In genomic region chr8:22193432-22194010, GRCm38 (mm10) we compare ENCODE assay signal across 8 mouse cellular contexts. TPM values are rescaled to one million over a fixed set of nuclear protein-coding genes. Genes with fewer than 3 reads are reported as not detected.
DNase-seq lines count a peak whose midpoint lies in the region; ATAC-seq and TF ChIP-seq lines count a peak whose summit lies in the region.

No protein-coding gene starts in this region.

- H3K27ac ChIP-seq in heart, embryonic 12.5 days (ENCODE audit: poor library complexity, severe bottlenecking) = peak overlapping the region; percentile 96
- H3K27ac ChIP-seq in forebrain, embryonic 11.5 days (ENCODE audit: low read depth, low read length) = peak overlapping the region; percentile 87; the same call in 1 of the 2 replicates
- H3K27ac ChIP-seq in limb, embryonic 14.5 days (replicated peaks; ENCODE audit: low read depth, low read length) = peak overlapping the region; percentile 99
- peak overlapping the region; percentile 96 for H3K27ac ChIP-seq in midbrain, embryonic 16.5 days (ENCODE audit: low read length)

- no peak for TF ChIP-seq CTCF in G1E (IDR thresholded peaks at IDR 0.05; ENCODE audit: low read depth, low read length)

- peak overlapping the region; percentile 71 for H3K4me2 ChIP-seq in heart, embryonic 12.5 days
- peak overlapping the region; percentile 82 for H3K4me2 ChIP-seq in forebrain, embryonic 11.5 days (ENCODE audit: low read depth, low read length, severe bottlenecking)
- peak overlapping the region; percentile 56 for H3K4me2 ChIP-seq in limb, embryonic 14.5 days (replicated peaks; ENCODE audit: low read depth, low read length, severe bottlenecking)
- H3K4me2 ChIP-seq in midbrain, embryonic 16.5 days (ENCODE audit: low read length) = peak overlapping the region; percentile 58

- WGBS in heart, embryonic 12.5 days = 13% methylated on average over 12 of the region's 12 CpGs
- WGBS in forebrain, embryonic 11.5 days = 17% methylated on average over 12 of the region's 12 CpGs
- WGBS in limb, embryonic 14.5 days = 13% methylated on average over 12 of the region's 12 CpGs
- 13% methylated on average over 12 of the region's 12 CpGs for WGBS in midbrain, embryonic 16.5 days

- intact Hi-C loops in left cerebral cortex, postnatal 4 days (cut with DNase I) = loop anchor here (5.0 to 10.0 kb wide), 2 partner anchors 181 to 209 kb away; no protein-coding TSS in a partner anchor

- H3K36me3 ChIP-seq in heart, embryonic 12.5 days = peaks cover 4% of the 10 kb centered on the region
- H3K36me3 ChIP-seq in G1E (replicated peaks) = peaks cover 21% of the 10 kb centered on the region
- H3K36me3 ChIP-seq in forebrain, embryonic 11.5 days (ENCODE audit: control insufficient read depth, insufficient read depth, low read length) = no peaks in the 10 kb centered on the region
- H3K36me3 ChIP-seq in limb, embryonic 14.5 days (ENCODE audit: control insufficient read depth, insufficient read depth, low read length) = no peaks in the 10 kb centered on the region
- no peaks in the 10 kb centered on the region for H3K36me3 ChIP-seq in midbrain, embryonic 16.5 days (ENCODE audit: control insufficient read depth, insufficient read depth, low read length)

- H3K4me1 ChIP-seq in heart, embryonic 12.5 days (replicated peaks) = peaks cover 8% of the 10 kb centered on the region; the same call in 1 of the 2 replicates
- H3K4me1 ChIP-seq in G1E (ENCODE audit: insufficient read depth, low read depth, low read length) = peaks cover 26% of the 10 kb centered on the region
- H3K4me1 ChIP-seq in forebrain, embryonic 11.5 days (replicated peaks; ENCODE audit: control insufficient read depth, insufficient read depth, low read length) = no peaks in the 10 kb centered on the region
- H3K4me1 ChIP-seq in limb, embryonic 14.5 days (ENCODE audit: control insufficient read depth, insufficient read depth, low read length) = peaks cover 11% of the 10 kb centered on the region
- H3K4me1 ChIP-seq in midbrain, embryonic 16.5 days (ENCODE audit: control insufficient read depth, insufficient read depth, low read length) = peaks cover 16% of the 10 kb centered on the region

- H3K4me3 ChIP-seq in heart, embryonic 12.5 days = peak overlapping the region; percentile 75
- peak overlapping the region; percentile 89 for H3K4me3 ChIP-seq in G1E (ENCODE audit: low read depth, low read length)
- peak overlapping the region; percentile 59 for H3K4me3 ChIP-seq in forebrain, embryonic 11.5 days (ENCODE audit: low read depth, low read length)
- H3K4me3 ChIP-seq in limb, embryonic 14.5 days (replicated peaks; ENCODE audit: low read length) = peak overlapping the region; percentile 82
- H3K4me3 ChIP-seq in midbrain, embryonic 16.5 days (ENCODE audit: low read depth, low read length) = peak overlapping the region; percentile 90

- H3K9ac ChIP-seq in heart, embryonic 12.5 days = peak overlapping the region; percentile 95
- peak overlapping the region; percentile 90 for H3K9ac ChIP-seq in forebrain, embryonic 11.5 days (ENCODE audit: low read length)
- peak overlapping the region; percentile 96 for H3K9ac ChIP-seq in limb, embryonic 14.5 days (ENCODE audit: low read depth, low read length, severe bottlenecking)
- H3K9ac ChIP-seq in midbrain, embryonic 16.5 days (ENCODE audit: low read depth, low read length) = peak overlapping the region; percentile 94

- no peak for ATAC-seq in heart, embryonic 12.5 days (ENCODE audit: insufficient number of reproducible peaks, low FRiP score)
- ATAC-seq in G1E (ENCODE audit: extremely low read depth, insufficient number of reproducible peaks, low FRiP score, poor library complexity, severe bottlenecking) = no peak
- no peak for ATAC-seq in forebrain, embryonic 11.5 days (replicated peaks; ENCODE audit: low FRiP score)
- peak; percentile 24; the same call in 1 of the 2 replicates for ATAC-seq in limb, embryonic 14.5 days (ENCODE audit: low FRiP score, low read depth)
- peak; percentile 46 for ATAC-seq in midbrain, embryonic 16.5 days

- H3K27me3 ChIP-seq in heart, embryonic 12.5 days (replicated peaks) = no peaks in the 10 kb centered on the region
- no peaks in the 10 kb centered on the region for H3K27me3 ChIP-seq in G1E (ENCODE audit: insufficient read depth, low read length)
- no peaks in the 10 kb centered on the region for H3K27me3 ChIP-seq in forebrain, embryonic 11.5 days (ENCODE audit: control insufficient read depth, insufficient read depth, low read length)
- H3K27me3 ChIP-seq in limb, embryonic 14.5 days (ENCODE audit: control insufficient read depth, insufficient read depth, low read length) = no peaks in the 10 kb centered on the region
- no peaks in the 10 kb centered on the region for H3K27me3 ChIP-seq in midbrain, embryonic 16.5 days (ENCODE audit: control insufficient read depth, insufficient read depth, low read depth, low read length)

- no peaks in the 10 kb centered on the region for H3K9me3 ChIP-seq in heart, embryonic 12.5 days (replicated peaks)
- H3K9me3 ChIP-seq in G1E (replicated peaks) = no peaks in the 10 kb centered on the region
- H3K9me3 ChIP-seq in forebrain, embryonic 11.5 days (ENCODE audit: control insufficient read depth, low read length) = no peaks in the 10 kb centered on the region
- H3K9me3 ChIP-seq in limb, embryonic 14.5 days (ENCODE audit: control insufficient read depth, low read length) = no peaks in the 10 kb centered on the region
- H3K9me3 ChIP-seq in midbrain, embryonic 16.5 days (replicated peaks; ENCODE audit: control insufficient read depth, low read length, poor library complexity, severe bottlenecking) = no peaks in the 10 kb centered on the region

- DNase-seq in heart, adult 8-10 months (ENCODE audit: low spot score) = no peak
- peak; percentile 18 for DNase-seq in G1E (ENCODE audit: low spot score)
- no peak for DNase-seq in forebrain, embryonic 11.5 days (ENCODE audit: low spot score)
- peak; percentile 48 for DNase-seq in limb, embryonic 14.5 days (ENCODE audit: low spot score)
- DNase-seq in spleen, postnatal 10 days (ENCODE audit: low spot score in 2 of 2) = no peak
- DNase-seq in left cerebral cortex, postnatal 4 days = no peak

- TF ChIP-seq POLR2A in limb, embryonic 14.5 days (IDR thresholded peaks at IDR 0.05; ENCODE audit: borderline replicate concordance, extremely low read depth, insufficient read depth, insufficient read length) = no peak

RNA-seq across cellular contexts. Expression of gene Vps36, which starts 0.9 kb away (rescaled TPM):
- 23.8 and 24.2 TPM in 2 replicates for polyA plus RNA-seq in heart, embryonic 12.5 days (2016; fragmentation: Nextera tagmentation; extraction: Ambion mirVana)
- 10 to 100 TPM; 20.1 to 22.2 (median 21.0) TPM for total RNA-seq in heart, adult 8-10 months (2022)
- total RNA-seq in G1E (2014; fragmentation: Nextera tagmentation) (41.1 and 55.0 TPM in 2 replicates), G1E (2017) (43.2 and 43.3 TPM in 2 replicates)
- 7.8 and 9.7 TPM in 2 replicates for polyA plus RNA-seq in G1E (2012)
- 45.5 and 45.9 TPM in 2 replicates for polyA plus RNA-seq in forebrain, embryonic 11.5 days (2014; fragmentation: Nextera tagmentation; extraction: Ambion mirVana)
- 18.1 and 21.6 TPM in 2 replicates for polyA plus RNA-seq in limb, embryonic 14.5 days (2012; rRNA removed)
- polyA plus RNA-seq in limb, embryonic 14.5 days (2014; fragmentation: Nextera tagmentation; extraction: Ambion mirVana) = 32.5 and 33.3 TPM in 2 replicates
- 41.6 and 44.2 TPM in 2 replicates for polyA plus RNA-seq in midbrain, embryonic 16.5 days (2015; fragmentation: Nextera tagmentation; extraction: Ambion mirVana)
- 10 to 100 TPM; 46.1 to 48.4 TPM for total RNA-seq in left cerebral cortex, postnatal 4 days (2021)

RNA-seq across cellular contexts. Expression of gene Ckap2, which starts 7.9 kb away (rescaled TPM):
- polyA plus RNA-seq in heart, embryonic 12.5 days (2016; fragmentation: Nextera tagmentation; extraction: Ambion mirVana) = 33.0 and 35.9 TPM in 2 replicates
- 1 to 10 TPM in 1 of 4 experiments, under 1 TPM in 3; 0.19 to 1.6 (median 0.38) TPM for total RNA-seq in heart, adult 8-10 months (2022)
- total RNA-seq in G1E (2014; fragmentation: Nextera tagmentation) = 28.2 and 63.9 TPM in 2 replicates
- 40.3 and 45.4 TPM in 2 replicates for total RNA-seq in G1E (2017)
- 8.9 TPM in 2 replicates for polyA plus RNA-seq in G1E (2012)
- polyA plus RNA-seq in forebrain, embryonic 11.5 days (2014; fragmentation: Nextera tagmentation; extraction: Ambion mirVana) = 76.9 and 82.7 TPM in 2 replicates
- 30.6 and 36.7 TPM in 2 replicates for polyA plus RNA-seq in limb, embryonic 14.5 days (2012; rRNA removed)
- 40.3 and 43.0 TPM in 2 replicates for polyA plus RNA-seq in limb, embryonic 14.5 days (2014; fragmentation: Nextera tagmentation; extraction: Ambion mirVana)
- polyA plus RNA-seq in midbrain, embryonic 16.5 days (2015; fragmentation: Nextera tagmentation; extraction: Ambion mirVana) = 6.6 and 8.4 TPM in 2 replicates
- 1 to 10 TPM; 6.6 to 6.7 TPM for total RNA-seq in left cerebral cortex, postnatal 4 days (2021)

RNA-seq across cellular contexts. Expression of gene Nek3, which starts 27.3 kb away (rescaled TPM):
- polyA plus RNA-seq in heart, embryonic 12.5 days (2016; fragmentation: Nextera tagmentation; extraction: Ambion mirVana) = 4.7 and 5.0 TPM in 2 replicates
- 1 to 10 TPM; 1.7 to 2.6 (median 1.8) TPM for total RNA-seq in heart, adult 8-10 months (2022)
- total RNA-seq in G1E (2014; fragmentation: Nextera tagmentation) (4.4 and 14.9 TPM in 2 replicates), G1E (2017) (5.3 and 5.7 TPM in 2 replicates)
- 1.1 and 1.4 TPM in 2 replicates for polyA plus RNA-seq in G1E (2012)
- polyA plus RNA-seq in forebrain, embryonic 11.5 days (2014; fragmentation: Nextera tagmentation; extraction: Ambion mirVana) = 7.7 and 8.0 TPM in 2 replicates
- 4.3 and 6.1 TPM in 2 replicates for polyA plus RNA-seq in limb, embryonic 14.5 days (2012; rRNA removed)
- 4.0 and 4.9 TPM in 2 replicates for polyA plus RNA-seq in limb, embryonic 14.5 days (2014; fragmentation: Nextera tagmentation; extraction: Ambion mirVana)
- 6.1 and 9.1 TPM in 2 replicates for polyA plus RNA-seq in midbrain, embryonic 16.5 days (2015; fragmentation: Nextera tagmentation; extraction: Ambion mirVana)
- total RNA-seq in left cerebral cortex, postnatal 4 days (2021) = 1 to 10 TPM; 3.5 to 5.0 TPM

RNA-seq across cellular contexts. Expression of gene Thsd1, which starts 33.6 kb away (rescaled TPM):
- 17.2 and 18.7 TPM in 2 replicates for polyA plus RNA-seq in heart, embryonic 12.5 days (2016; fragmentation: Nextera tagmentation; extraction: Ambion mirVana)
- 1 to 10 TPM; 3.8 to 4.5 (median 4.3) TPM for total RNA-seq in heart, adult 8-10 months (2022)
- 0.73 TPM in 1 of 2 replicates, not detected in the other for total RNA-seq in G1E (2014; fragmentation: Nextera tagmentation)
- total RNA-seq in G1E (2017) = 0.06 and 0.22 TPM in 2 replicates
- 0.01 TPM in 1 of 2 replicates, not detected in the other for polyA plus RNA-seq in G1E (2012)
- 8.3 and 10.1 TPM in 2 replicates for polyA plus RNA-seq in forebrain, embryonic 11.5 days (2014; fragmentation: Nextera tagmentation; extraction: Ambion mirVana)
- polyA plus RNA-seq in limb, embryonic 14.5 days (2012; rRNA removed) = 10.6 and 11.0 TPM in 2 replicates
- polyA plus RNA-seq in limb, embryonic 14.5 days (2014; fragmentation: Nextera tagmentation; extraction: Ambion mirVana) = 12.9 and 13.8 TPM in 2 replicates
- 7.1 and 7.3 TPM in 2 replicates for polyA plus RNA-seq in midbrain, embryonic 16.5 days (2015; fragmentation: Nextera tagmentation; extraction: Ambion mirVana)
- 1 to 10 TPM; 5.5 to 6.6 TPM for total RNA-seq in left cerebral cortex, postnatal 4 days (2021)

Comparison
In these comparisons a context has a peak if more than half of its experiments do, and no peak if none do; other contexts are left out.
1. ATAC-seq: peak in limb, embryonic 14.5 days (single experiment) and midbrain, embryonic 16.5 days (single experiment); none in heart, embryonic 12.5 days (single experiment), G1E (single experiment) and forebrain, embryonic 11.5 days (single experiment).
2. DNase-seq: peak in G1E (single experiment) and limb, embryonic 14.5 days (single experiment); none in heart, adult 8-10 months (single experiment), forebrain, embryonic 11.5 days (single experiment), spleen, postnatal 10 days (0 of 2) and left cerebral cortex, postnatal 4 days (single experiment).
3. Peak in every context shown above with its lines, with median percentiles within 50 percentile points of each other: H3K27ac ChIP-seq, H3K4me2 ChIP-seq, H3K4me3 ChIP-seq and H3K9ac ChIP-seq.